Mouse (Mus musculus) CD4-positive, CD25-positive, alpha-beta regulatory T cell, adult 4 months (primary cell): ENCODE data around the gene Tut7. TPM values are rescaled to one million over a fixed set of nuclear protein-coding genes. Genes with fewer than 3 reads are reported as not detected.
A peak's percentile ranks its signal among the peaks of the same experiment; 100 is the strongest.
"Not testable (repeated sequence)": the region's sequence is repeated elsewhere in the genome, so short reads cannot be mapped to it uniquely, and the experiment has no call there.

ENCODE experiments used
- ATAC-seq: one replicate; pipeline ENCODE4 v1.8.0; 2017
- polyA plus RNA-seq, 2 experiments: library from polyadenylated mRNA; unstranded; fragments of 100-300 nt; shearing (Covaris generic); gene quantifications; one replicate each; pipeline ENCODE4 v1.2.1; 2017

Gene Tut7
- 10 to 100 TPM; 71.4 to 71.8 TPM for polyA plus RNA-seq

DNA sequence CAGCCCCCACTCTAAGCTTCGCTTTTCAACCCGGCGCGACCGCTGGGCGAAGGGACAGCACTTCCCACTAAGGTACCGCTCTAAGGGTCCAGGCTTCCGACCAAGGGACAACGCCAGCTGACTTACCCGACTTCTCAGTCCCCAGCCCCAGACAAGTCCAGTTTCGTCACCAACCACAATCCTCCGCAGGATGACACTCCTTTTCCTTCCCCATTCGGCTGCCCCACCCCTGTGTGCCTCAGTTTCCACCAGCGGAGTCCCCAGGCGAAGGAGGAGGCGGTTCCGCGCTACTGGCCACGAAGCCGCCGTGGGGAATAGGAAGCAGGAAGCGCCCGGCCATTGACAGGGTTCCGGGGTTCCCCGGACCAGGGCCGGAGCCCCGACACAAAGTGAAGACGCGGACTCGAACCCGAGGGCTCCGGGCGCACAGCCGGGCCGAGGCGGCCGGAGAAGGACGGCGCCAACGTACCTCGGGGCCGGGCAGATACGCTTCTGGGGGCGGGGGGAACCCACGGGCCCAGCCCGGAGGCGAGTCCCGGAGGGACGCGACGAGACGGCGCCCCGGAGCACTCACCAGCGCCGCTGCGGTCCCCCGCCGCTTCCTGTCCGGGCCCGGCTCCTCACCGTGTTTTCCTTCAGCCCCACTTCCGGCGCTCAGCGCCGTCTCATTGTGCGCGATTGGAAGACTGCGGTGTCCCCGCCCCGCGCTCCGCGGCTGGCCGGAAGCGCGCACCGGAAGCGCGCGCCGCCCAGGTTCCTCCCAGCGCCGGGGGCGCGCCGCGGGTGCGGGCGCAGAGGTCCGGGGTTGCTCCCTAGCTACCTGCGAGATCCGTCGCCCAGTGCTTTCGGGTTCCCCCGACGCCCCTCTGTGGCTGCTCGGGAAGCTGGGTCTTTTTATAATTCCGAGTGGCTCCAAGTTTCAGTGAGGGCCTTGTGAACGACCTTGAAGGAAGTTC, at the start of gene Tut7:
Gene Tut7 (minus strand): TSS at position 641 of the 956 bp plus-strand sequence.
- ATAC-seq = peak; percentile 91

DNA sequence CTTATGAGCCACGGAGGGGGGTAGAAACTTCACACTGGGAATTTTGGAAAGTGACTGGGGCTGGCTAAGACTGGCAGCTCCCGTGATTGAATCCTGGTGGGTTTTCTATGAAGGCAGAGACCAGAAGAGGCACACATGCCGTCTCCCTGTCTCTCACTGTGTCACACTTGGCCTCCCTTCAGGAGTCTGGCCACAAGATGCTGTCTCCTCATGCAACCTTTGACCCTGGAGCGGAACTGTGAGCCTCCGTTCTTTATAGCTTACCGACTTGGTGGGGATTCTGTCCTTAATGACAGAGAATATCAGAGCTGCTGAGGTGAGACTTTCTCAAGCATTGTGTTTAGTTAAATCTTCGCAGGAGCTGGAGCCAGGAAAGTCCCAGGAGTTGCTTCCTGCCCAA, 49.5 kb upstream of the Tut7 start:
- no peak for ATAC-seq

GRCm38 (mm10) chr13:59870004-59870403, 47.1 kb upstream of the Tut7 start:
- ATAC-seq = no peak

DNA sequence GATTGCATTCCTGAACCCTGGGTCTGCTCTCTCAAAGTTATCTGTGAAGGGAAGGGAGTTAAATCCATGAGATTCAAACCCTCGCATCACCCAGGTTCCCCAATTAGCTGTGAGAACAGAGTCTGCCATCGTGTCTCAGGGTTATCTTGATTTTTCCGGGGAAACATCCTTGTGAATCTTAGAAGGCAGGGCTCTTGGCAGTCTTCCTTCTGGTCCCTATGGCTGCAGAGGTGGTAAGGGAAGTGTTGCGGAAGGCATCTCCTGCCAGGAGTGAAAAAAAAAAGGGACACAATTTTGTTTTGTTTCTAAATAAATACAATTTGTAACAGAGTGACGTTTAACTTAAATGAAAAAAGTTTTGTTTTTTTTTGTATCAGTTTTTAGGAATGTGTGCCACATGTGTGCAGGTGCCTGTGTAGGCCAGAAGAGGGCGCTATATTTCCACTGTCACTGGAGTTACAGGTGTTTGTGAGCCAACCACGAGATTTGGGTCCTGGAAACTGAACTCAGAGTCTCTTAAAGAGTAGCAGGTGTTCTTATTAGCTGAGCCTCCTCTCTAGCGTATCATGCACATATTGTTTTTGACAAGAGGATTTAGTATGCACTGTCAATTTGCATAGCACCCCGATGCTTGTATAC, 45.2 kb upstream of the Tut7 start:
- ATAC-seq = no peak

DNA sequence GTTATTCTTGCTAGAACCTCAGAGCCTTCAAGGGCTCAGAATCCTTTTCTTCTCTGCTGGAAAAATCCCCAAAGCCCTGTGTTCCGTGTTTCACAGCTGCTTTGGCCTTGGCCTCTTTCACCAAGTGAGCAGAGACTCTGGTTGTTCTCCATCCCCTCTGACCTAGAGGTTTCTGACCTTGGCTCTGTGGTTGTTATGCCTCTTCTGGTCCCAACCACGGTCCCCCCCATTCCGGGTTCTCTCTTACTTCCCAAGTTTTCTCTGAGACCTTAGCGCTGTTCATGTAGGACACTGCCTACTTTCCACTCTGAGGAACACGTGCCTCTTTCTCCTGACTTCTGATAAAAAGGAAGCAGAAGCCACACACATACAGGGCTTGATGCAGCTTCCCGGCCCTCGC, 44.2 kb upstream of the Tut7 start:
- ATAC-seq = no peak

GRCm38 (mm10) chr13:59859515-59859914, 36.6 kb upstream of the Tut7 start:
- ATAC-seq = no peak

DNA sequence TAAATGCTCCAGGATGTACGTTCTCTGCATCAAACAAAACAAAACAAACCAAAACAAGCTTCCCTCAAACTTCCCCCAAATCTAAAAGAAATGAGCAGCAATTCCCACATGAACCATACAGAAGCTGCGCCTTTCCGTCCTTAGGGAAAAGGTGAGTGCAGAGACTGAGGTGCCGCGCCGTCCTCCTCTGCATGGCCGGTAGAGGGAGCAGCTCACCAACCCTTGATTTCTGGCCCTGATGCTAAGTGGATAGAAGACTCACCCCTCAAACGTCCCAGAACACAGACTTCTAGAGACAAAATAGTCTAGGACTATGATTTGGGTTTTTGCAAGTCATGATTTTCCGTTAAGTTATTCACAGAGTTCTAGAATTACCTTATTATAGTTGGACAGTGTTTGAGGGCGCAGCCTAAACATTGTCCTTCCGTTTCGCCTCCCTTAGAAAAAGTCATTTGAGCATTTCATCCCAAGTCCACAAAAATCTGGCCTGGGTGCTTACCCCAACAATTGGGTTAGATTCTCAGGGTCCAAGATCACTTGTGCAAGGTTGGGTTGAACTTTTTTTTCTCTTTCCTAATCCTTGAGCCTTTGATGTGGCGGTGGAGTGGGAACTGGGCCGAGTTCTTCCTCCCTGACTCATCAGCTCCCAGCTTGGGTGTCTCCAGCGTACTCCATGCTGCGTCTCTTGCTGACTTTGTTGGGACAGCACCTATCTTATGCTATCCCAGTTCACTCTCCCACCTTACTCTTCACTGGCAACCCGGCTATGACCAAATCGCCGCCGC, 33.5 kb upstream of the Tut7 start:
- peak; percentile 71 for ATAC-seq

DNA sequence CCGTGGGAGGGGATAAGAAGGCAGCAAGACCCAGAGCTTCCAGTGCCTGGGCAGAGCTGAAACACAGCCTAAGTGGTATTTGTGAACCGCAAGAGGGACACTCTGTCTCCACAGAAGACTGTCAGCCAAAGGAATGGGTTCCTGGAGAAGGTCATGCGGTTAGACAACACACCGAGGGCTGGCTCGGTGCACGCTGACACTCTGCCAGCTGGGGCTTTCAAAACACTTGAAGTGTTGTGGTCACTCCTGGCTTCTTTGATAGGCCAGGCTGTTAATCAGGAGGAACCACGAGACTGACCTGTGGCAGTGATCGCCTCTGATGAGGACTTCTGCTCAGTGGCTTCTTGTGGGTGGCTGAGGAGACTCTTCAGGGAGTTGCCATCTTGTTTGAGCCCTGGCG, 30.5 kb upstream of the Tut7 start:
- no peak for ATAC-seq

- no peak for ATAC-seq
Measured at GRCm38 (mm10) chr13:59850373-59850772, 27.4 kb upstream of the Tut7 start.

GRCm38 (mm10) chr13:59844661-59845060, 21.7 kb upstream of the Tut7 start:
- no peak for ATAC-seq

DNA sequence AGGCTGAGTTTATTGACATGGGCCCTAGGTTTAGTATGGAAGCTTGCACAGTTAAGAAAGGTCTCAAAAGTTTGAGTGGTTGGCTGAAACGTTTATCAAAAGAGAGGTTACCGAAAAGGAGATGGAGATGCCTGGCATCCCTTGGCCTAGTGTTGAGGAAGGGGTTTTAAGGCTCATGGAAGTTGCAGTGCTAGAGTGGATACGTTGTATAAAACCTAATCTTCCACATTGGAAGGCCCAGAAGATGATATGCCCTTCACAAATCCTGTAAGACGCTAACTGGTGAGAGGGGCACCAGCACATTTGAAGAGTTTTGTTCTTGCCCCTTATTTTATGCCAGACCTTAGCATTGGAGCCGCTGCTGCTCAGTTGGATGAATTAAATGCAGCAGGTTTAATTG, 21.0 kb upstream of the Tut7 start:
- no peak for ATAC-seq

GRCm38 (mm10) chr13:59842226-59843210, 19.6 kb upstream of the Tut7 start:
- peak; percentile 64 for ATAC-seq

DNA sequence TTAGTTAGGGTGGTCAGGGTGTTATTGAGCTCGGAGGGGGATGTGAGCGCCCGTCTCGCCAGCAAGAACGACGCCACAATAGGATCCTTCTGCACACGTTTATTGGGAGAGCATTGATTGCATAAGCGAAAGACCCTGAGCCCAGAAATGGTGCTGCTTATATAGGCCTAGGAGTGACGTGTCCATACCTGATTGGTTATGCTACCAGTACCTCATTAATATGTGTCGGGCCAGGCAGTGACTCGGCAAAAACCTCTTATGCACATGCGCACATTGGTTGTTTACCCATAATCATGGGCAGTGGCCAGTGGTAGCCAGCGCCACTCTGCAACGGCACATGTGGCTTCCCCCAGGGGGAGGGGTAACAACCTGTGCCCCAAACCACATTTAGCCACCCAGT, 18.8 kb upstream of the Tut7 start:
- not testable (repeated sequence) for ATAC-seq

- ATAC-seq = peak; percentile 92
Measured at GRCm38 (mm10) chr13:59840429-59841169, 17.7 kb upstream of the Tut7 start.

DNA sequence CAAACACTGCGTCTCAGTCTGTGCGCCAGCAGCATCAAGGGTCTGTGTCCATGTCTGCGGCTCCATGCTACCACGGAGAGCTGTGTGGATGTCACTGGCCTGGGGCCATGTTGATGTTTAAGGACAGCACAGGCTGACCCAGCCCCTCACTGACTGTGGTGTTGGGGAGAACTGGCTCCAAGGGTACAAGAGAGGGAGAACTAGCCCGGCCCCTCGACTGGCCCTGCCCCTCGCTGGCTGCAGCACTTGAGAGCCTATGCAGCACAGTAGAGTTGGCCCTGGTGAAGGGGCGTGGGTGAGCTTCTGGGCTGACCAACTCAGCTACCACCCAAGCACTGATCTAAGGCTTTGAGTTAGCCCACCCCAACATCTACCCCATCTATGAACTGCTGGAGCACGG, 16.4 kb upstream of the Tut7 start:
- no peak for ATAC-seq

DNA sequence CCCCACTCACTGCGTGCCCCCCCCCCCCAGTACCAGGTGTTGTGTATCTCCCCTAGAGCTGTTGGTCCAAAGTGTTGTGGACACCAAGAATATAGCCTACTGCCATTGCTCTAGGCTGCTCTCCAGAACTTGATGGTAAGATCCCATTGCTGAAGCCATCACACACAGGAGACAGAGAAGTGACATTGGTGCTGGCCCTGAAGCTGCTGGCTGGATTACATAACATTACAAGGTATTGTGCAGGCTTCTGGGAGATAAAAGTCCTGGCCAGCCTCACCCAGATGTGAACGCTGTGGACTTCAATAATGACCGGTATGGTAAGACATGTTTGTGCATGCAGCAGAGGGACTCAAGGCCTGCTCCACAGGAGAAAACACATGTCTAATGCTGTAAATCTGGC, 15.5 kb upstream of the Tut7 start:
- no peak for ATAC-seq

- no peak for ATAC-seq
Measured at GRCm38 (mm10) chr13:59836811-59837210, 13.9 kb upstream of the Tut7 start.

- no peak for ATAC-seq
Measured at GRCm38 (mm10) chr13:59836101-59836798, 13.3 kb upstream of the Tut7 start.

- no peak for ATAC-seq
Measured at GRCm38 (mm10) chr13:59834786-59835452, 12.0 kb upstream of the Tut7 start.

- ATAC-seq = no peak
Measured at GRCm38 (mm10) chr13:59832871-59833270, 9.9 kb upstream of the Tut7 start.
